Mouse (Mus musculus): Measurements from ENCODE around the gene Olfr740. TPM values are rescaled to one million over a fixed set of nuclear protein-coding genes. Genes with fewer than 3 reads are reported as not detected.

The Olfr740 gene
- total and polyA plus RNA-seq, 3 experiments = not detected

GRCm38 (mm10) chr14:50503300-50503699, 58.0 kb downstream of the Olfr740 start, which contains the start of gene Olfr742:
Gene Olfr742, plus strand, starts transcription at chr14:50503600.
- no peaks in the 10 kb centered on the region for H3K27me3 ChIP-seq (ENCODE audit: control insufficient read depth in 1 of 2, insufficient read depth in 2 of 2, low read length in 2 of 2)
- no peaks in the 10 kb centered on the region for H3K36me3 ChIP-seq (ENCODE audit: control insufficient read depth in 1 of 2, insufficient read depth in 2 of 2, low read length in 2 of 2)
- H3K4me3 ChIP-seq (ENCODE audit: control insufficient read depth in 1 of 2, insufficient read depth in 1 of 2, low read depth in 2 of 2, low read length in 2 of 2) = no peak within 1 kb of the TSS
- H3K9me3 ChIP-seq (replicated peaks; ENCODE audit: insufficient read depth, low read length) = no peaks in the 10 kb centered on the region
- no peak within 1 kb of the TSS for H3K27ac ChIP-seq (ENCODE audit: control insufficient read depth, low read depth, low read length)
- no peak for DNase-seq (ENCODE audit: low read depth, low spot score)
- H3K79me2 ChIP-seq (ENCODE audit: control insufficient read depth, insufficient read depth, low read length, poor library complexity) = no peaks in the 10 kb centered on the region
- H3K4me1 ChIP-seq (ENCODE audit: control insufficient read depth in 1 of 2, insufficient read depth in 2 of 2, low read length in 2 of 2) = no peaks in the 10 kb centered on the region
- TF ChIP-seq RAD21 (IDR thresholded peaks at IDR 0.05; ENCODE audit: low read depth, low read length) (no peak), POLR2A (IDR thresholded peaks at IDR 0.05; ENCODE audit: control insufficient read depth in 1 of 2, insufficient read depth in 1 of 2, low read depth in 1 of 2, low read length in 2 of 2, poor library complexity in 1 of 2) (no peak), SMC3 (IDR thresholded peaks at IDR 0.05; ENCODE audit: low read depth, low read length) (no peak), TBP (IDR thresholded peaks at IDR 0.05; ENCODE audit: low read depth, low read length) (no peak), TCF12 (IDR thresholded peaks at IDR 0.05; ENCODE audit: low read depth, low read length) (no peak), MYC (IDR thresholded peaks at IDR 0.05; ENCODE audit: low read depth, low read length) (no peak), CHD1 (IDR thresholded peaks at IDR 0.05; ENCODE audit: low read depth, low read length) (no peak), ZC3H11A (IDR thresholded peaks at IDR 0.05; ENCODE audit: low read depth, low read length) (no peak), EP300 (IDR thresholded peaks at IDR 0.05; ENCODE audit: low read depth in 1 of 2, low read length in 2 of 2) (no peak), JUND (IDR thresholded peaks at IDR 0.05; ENCODE audit: low read depth, low read length) (no peak), GABPA (IDR thresholded peaks at IDR 0.05; ENCODE audit: low read depth, low read length) (no peak), MYB (IDR thresholded peaks at IDR 0.05; ENCODE audit: low read depth, low read length) (no peak), NRF1 (IDR thresholded peaks at IDR 0.05; ENCODE audit: insufficient read depth, low read depth, low read length, poor library complexity, severe bottlenecking) (no peak), MEF2A (IDR thresholded peaks at IDR 0.05; ENCODE audit: extremely low read depth, insufficient replicate concordance, low read depth, low read length, poor library complexity, severe bottlenecking) (no peak), BHLHE40 (IDR thresholded peaks at IDR 0.05; ENCODE audit: borderline replicate concordance, low read depth, low read length) (no peak), USF2 (IDR thresholded peaks at IDR 0.05; ENCODE audit: borderline replicate concordance in 1 of 2, insufficient read depth in 1 of 2, low read depth in 1 of 2, low read length in 2 of 2) (no peak), ELF1 (IDR thresholded peaks at IDR 0.05; ENCODE audit: low read depth, low read length) (no peak)
- no peak within 1 kb of the TSS for H3K9ac ChIP-seq (ENCODE audit: control insufficient read depth, low read depth, low read length, poor library complexity, severe bottlenecking)

Other genes with a start within 250 kb of the Olfr740 start
- not detected in 2 replicates for gene Olfr731, start 203.7 kb upstream of the Olfr740 start, total RNA-seq (2012; rRNA removed)
- gene Olfr731, start 203.7 kb upstream of the Olfr740 start, polyA plus RNA-seq (2012; ENCODE audit: insufficient read depth in 1 of 2, insufficient read length in 2 of 2, low read depth in 1 of 2, low replicate concordance in 2 of 2, missing spikeins in 1 of 2) = not detected
- not detected in 2 replicates for gene Olfr732, start 161.3 kb upstream of the Olfr740 start, total RNA-seq (2012; rRNA removed)
- gene Olfr732, start 161.3 kb upstream of the Olfr740 start, polyA plus RNA-seq (2012; ENCODE audit: insufficient read depth in 1 of 2, insufficient read length in 2 of 2, low read depth in 1 of 2, low replicate concordance in 2 of 2, missing spikeins in 1 of 2) = not detected
- gene Olfr733, start 144.0 kb upstream of the Olfr740 start, total RNA-seq (2012; rRNA removed) = not detected in 2 replicates
- gene Olfr733, start 144.0 kb upstream of the Olfr740 start, polyA plus RNA-seq (2012; ENCODE audit: insufficient read depth in 1 of 2, insufficient read length in 2 of 2, low read depth in 1 of 2, low replicate concordance in 2 of 2, missing spikeins in 1 of 2) = not detected
- gene Olfr734, start 118.8 kb upstream of the Olfr740 start, total RNA-seq (2012; rRNA removed) = not detected in 2 replicates
- not detected for gene Olfr734, start 118.8 kb upstream of the Olfr740 start, polyA plus RNA-seq (2012; ENCODE audit: insufficient read depth in 1 of 2, insufficient read length in 2 of 2, low read depth in 1 of 2, low replicate concordance in 2 of 2, missing spikeins in 1 of 2)
- gene Olfr735, start 96.7 kb upstream of the Olfr740 start, total RNA-seq (2012; rRNA removed) = not detected in 2 replicates
- gene Olfr735, start 96.7 kb upstream of the Olfr740 start, polyA plus RNA-seq (2012; ENCODE audit: insufficient read depth in 1 of 2, insufficient read length in 2 of 2, low read depth in 1 of 2, low replicate concordance in 2 of 2, missing spikeins in 1 of 2) = not detected
- not detected in 2 replicates for gene Tlr11, start 87.6 kb upstream of the Olfr740 start, total RNA-seq (2012; rRNA removed)
- not detected for gene Tlr11, start 87.6 kb upstream of the Olfr740 start, polyA plus RNA-seq (2012; ENCODE audit: insufficient read depth in 1 of 2, insufficient read length in 2 of 2, low read depth in 1 of 2, low replicate concordance in 2 of 2, missing spikeins in 1 of 2)
- not detected in 2 replicates for gene Olfr736, start 64.4 kb upstream of the Olfr740 start, total RNA-seq (2012; rRNA removed)
- gene Olfr736, start 64.4 kb upstream of the Olfr740 start, polyA plus RNA-seq (2012; ENCODE audit: insufficient read depth in 1 of 2, insufficient read length in 2 of 2, low read depth in 1 of 2, low replicate concordance in 2 of 2, missing spikeins in 1 of 2) = not detected
- gene Olfr738, start 38.0 kb upstream of the Olfr740 start, total RNA-seq (2012; rRNA removed) = not detected in 2 replicates
- not detected for gene Olfr738, start 38.0 kb upstream of the Olfr740 start, polyA plus RNA-seq (2012; ENCODE audit: insufficient read depth in 1 of 2, insufficient read length in 2 of 2, low read depth in 1 of 2, low replicate concordance in 2 of 2, missing spikeins in 1 of 2)
- gene Olfr739, start 26.9 kb upstream of the Olfr740 start, total RNA-seq (2012; rRNA removed) = not detected in 2 replicates
- gene Olfr739, start 26.9 kb upstream of the Olfr740 start, polyA plus RNA-seq (2012; ENCODE audit: insufficient read depth in 1 of 2, insufficient read length in 2 of 2, low read depth in 1 of 2, low replicate concordance in 2 of 2, missing spikeins in 1 of 2) = not detected
- not detected in 2 replicates for gene Olfr741, start 27.2 kb downstream of the Olfr740 start, total RNA-seq (2012; rRNA removed)
- gene Olfr741, start 27.2 kb downstream of the Olfr740 start, polyA plus RNA-seq (2012; ENCODE audit: insufficient read depth in 1 of 2, insufficient read length in 2 of 2, low read depth in 1 of 2, low replicate concordance in 2 of 2, missing spikeins in 1 of 2) = not detected
- gene Olfr742, start 58.1 kb downstream of the Olfr740 start, total RNA-seq (2012; rRNA removed) = not detected in 2 replicates
- not detected for gene Olfr742, start 58.1 kb downstream of the Olfr740 start, polyA plus RNA-seq (2012; ENCODE audit: insufficient read depth in 1 of 2, insufficient read length in 2 of 2, low read depth in 1 of 2, low replicate concordance in 2 of 2, missing spikeins in 1 of 2)
- not detected in 2 replicates for gene Olfr743, start 76.3 kb downstream of the Olfr740 start, total RNA-seq (2012; rRNA removed)
- gene Olfr743, start 76.3 kb downstream of the Olfr740 start, polyA plus RNA-seq (2012; ENCODE audit: insufficient read depth in 1 of 2, insufficient read length in 2 of 2, low read depth in 1 of 2, low replicate concordance in 2 of 2, missing spikeins in 1 of 2) = not detected
- gene Olfr744, start 169.3 kb downstream of the Olfr740 start, total RNA-seq (2012; rRNA removed) = not detected in 2 replicates
- gene Olfr744, start 169.3 kb downstream of the Olfr740 start, polyA plus RNA-seq (2012; ENCODE audit: insufficient read depth in 1 of 2, insufficient read length in 2 of 2, low read depth in 1 of 2, low replicate concordance in 2 of 2, missing spikeins in 1 of 2) = not detected
- not detected in 2 replicates for gene Olfr745, start 193.8 kb downstream of the Olfr740 start, total RNA-seq (2012; rRNA removed)
- gene Olfr745, start 193.8 kb downstream of the Olfr740 start, polyA plus RNA-seq (2012; ENCODE audit: insufficient read depth in 1 of 2, insufficient read length in 2 of 2, low read depth in 1 of 2, low replicate concordance in 2 of 2, missing spikeins in 1 of 2) = not detected
- not detected in 2 replicates for gene Olfr746, start 201.5 kb downstream of the Olfr740 start, total RNA-seq (2012; rRNA removed)
- not detected for gene Olfr746, start 201.5 kb downstream of the Olfr740 start, polyA plus RNA-seq (2012; ENCODE audit: insufficient read depth in 1 of 2, insufficient read length in 2 of 2, low read depth in 1 of 2, low replicate concordance in 2 of 2, missing spikeins in 1 of 2)
- gene Olfr747, start 247.7 kb downstream of the Olfr740 start, total RNA-seq (2012; rRNA removed) = not detected in 2 replicates
- not detected for gene Olfr747, start 247.7 kb downstream of the Olfr740 start, polyA plus RNA-seq (2012; ENCODE audit: insufficient read depth in 1 of 2, insufficient read length in 2 of 2, low read depth in 1 of 2, low replicate concordance in 2 of 2, missing spikeins in 1 of 2)

All from MEL (cell line).